In genomic region chr11:47132410-47132809, GRCm38 (mm10) we compare ENCODE assay signal across 15 mouse cellular contexts.
"Had no signal": no experiment of that assay in that cellular context is flagged by ENCODE, and none has a peak within 500 bp of the region (broad histone marks: within the 10 kb centered on the region; RNA-seq: fewer than 3 reads in every experiment).

No protein-coding gene starts in this region.

- DNase-seq: retina, postnatal 1 day; right cerebral cortex, adult 18-20 months; right cerebral cortex, postnatal 14 days; right cerebral cortex, postnatal 25 days; right cerebral cortex, postnatal 4 days; spleen, adult 18-20 months; thymus, adult 18-20 months; thymus, adult 2 months; thymus, postnatal 14 days; thymus, postnatal 25 days; thymus, postnatal 36 days; thymus, postnatal 4 days had no signal

- H3K27ac ChIP-seq: neural tube, embryonic 15.5 days; stomach, embryonic 15.5 days; stomach, postnatal 0 days had no signal

- H3K36me3 ChIP-seq: neural tube, embryonic 15.5 days; stomach, embryonic 15.5 days had no signal

- H3K4me3 ChIP-seq: neural tube, embryonic 15.5 days; stomach, embryonic 15.5 days had no signal

- H3K9ac ChIP-seq: neural tube, embryonic 15.5 days; stomach, embryonic 15.5 days had no signal

- H3K9me3 ChIP-seq: neural tube, embryonic 15.5 days; stomach, embryonic 15.5 days had no signal

- H3K4me2 ChIP-seq: neural tube, embryonic 15.5 days; stomach, embryonic 15.5 days had no signal

- H3K27me3 ChIP-seq: neural tube, embryonic 15.5 days; stomach, embryonic 15.5 days had no signal

- H3K4me1 ChIP-seq: stomach, embryonic 15.5 days had no signal
